Mouse (Mus musculus): Measurements from ENCODE around the gene Adgrv1. TPM values are rescaled to one million over a fixed set of nuclear protein-coding genes. Genes with fewer than 3 reads are reported as not detected.

Gene Adgrv1
- total RNA-seq, 4 experiments from 2014 or later: 1.6 to 2.9 (median 1.7) TPM

Small RNA genes lying within 50 kb of the gene (microRNA-seq; reads per million reads assigned to microRNA genes)
- gene Gm25241: 0 reads per million in 2 experiments

Other genes with a start within 250 kb of the Adgrv1 start
- 10 to 100 TPM; 18.7 to 28.7 (median 21.8) TPM for gene Lysmd3, start 24.5 kb upstream of the Adgrv1 start, total RNA-seq (2022)
- gene Polr3g, start 77.9 kb upstream of the Adgrv1 start, total RNA-seq (2022): 10 to 100 TPM in 1 of 4 experiments, 1 to 10 TPM in 3; 5.9 to 11.1 (median 8.4) TPM
- 10 to 100 TPM; 12.2 to 19.5 (median 14.7) TPM for gene Mblac2, start 78.2 kb upstream of the Adgrv1 start, total RNA-seq (2022)
- 100 to 1,000 TPM; 103 to 142 (median 122) TPM for gene Cetn3, start 149.9 kb upstream of the Adgrv1 start, total RNA-seq (2022)

Measured in adrenal gland, adult 8-10 months (tissue).